Mouse (Mus musculus) left cerebral cortex, postnatal 4 days (tissue): ENCODE data around the gene Obox2. TPM values are rescaled to one million over a fixed set of nuclear protein-coding genes. Genes with fewer than 3 reads are reported as not detected.
"Not testable (repeated sequence)": the region's sequence is repeated elsewhere in the genome, so short reads cannot be mapped to it uniquely, and the experiment has no call there.

Experiments used
- DNase-seq: peaks from one replicate; pipeline ENCODE4 v3.0.0-alpha.2; 2022
- intact Hi-C: fragments of 180-260 bp; cut with DNase I; formaldehyde crosslinking; loops from one replicate; pipeline ENCODE4 v1.15.1; 2025
- total RNA-seq, 2 experiments: library from RNA; stranded (reverse); gene quantifications; 2 replicates each; pipeline ENCODE4 v1.2.3; 2021

Gene Obox2
- total RNA-seq, result not detected

- intact Hi-C loops, DNase-seq: not testable (repeated sequence)
Measured at GRCm38 (mm10) chr7:15388421-15388998, at the start of gene Obox2, which contains the start of gene Obox1. Gene Obox2, plus strand, starts transcription at chr7:15388721. Gene Obox1, plus strand, starts transcription at chr7:15388948.

GRCm38 (mm10) chr7:15399147-15399874 lies 10.8 kb downstream of the Obox2 start:
- DNase-seq, intact Hi-C loops: not testable (repeated sequence)

GRCm38 (mm10) chr7:15406816-15407215 lies 18.3 kb downstream of the Obox2 start:
- DNase-seq, intact Hi-C loops: not testable (repeated sequence)

- DNase-seq, intact Hi-C loops: not testable (repeated sequence)
Measured at GRCm38 (mm10) chr7:15418046-15418445, 29.5 kb downstream of the Obox2 start.

- intact Hi-C loops, result not testable (repeated sequence)
Measured at GRCm38 (mm10) chr7:15425537-15425936, 37.0 kb downstream of the Obox2 start.

More at GRCm38 (mm10) chr7:15425537-15425936, 37.0 kb downstream of the Obox2 start:
- DNase-seq, result not testable (repeated sequence)

Other genes starting within 250 kb of the Obox2 start
- not detected for gene Obox1, start 227 bp downstream of the Obox2 start, total RNA-seq